Mouse (Mus musculus) small intestine, adult 2 months (tissue): ENCODE data around the gene Ube2d1.

Experiments used
- CTCF ChIP-seq: fragments of 200-500 bp; IDR thresholded peaks from 2 replicates; pipeline ENCODE4 v1.5.1; 2012; ENCODE audit warnings: low read depth, mild to moderate bottlenecking, control low read depth, inconsistent platforms, low read length, moderate library complexity, mixed read lengths; ENCODE audit not compliant: insufficient replicate concordance, insufficient read length; ENCODE audit errors: extremely low read depth
- POLR2A ChIP-seq: fragments of 200-500 bp; IDR thresholded peaks from 2 replicates; pipeline ENCODE4 v1.6.1; 2012; ENCODE audit warnings: low read depth, mild to moderate bottlenecking, control low read depth, inconsistent platforms, low read length, moderate library complexity

- TF ChIP-seq CTCF = no peak
- TF ChIP-seq POLR2A = no peak
These were observed 444 bp downstream of the Ube2d1 start for GRCm38 (mm10) chr10:71284511-71285125.
